Mouse (Mus musculus) cortical plate, adult 2 months (tissue): ENCODE results near the gene Acvr1. TPM values are rescaled to one million over a fixed set of nuclear protein-coding genes. Genes with fewer than 3 reads are reported as not detected.

Experiments
- H3K27ac ChIP-seq: fragments of 200-500 bp; 2 replicates; pipeline ENCODE4 v1.5.1; 2012; ENCODE audit warnings: low read length, control low read depth, inconsistent platforms; ENCODE audit not compliant: insufficient read depth
- H3K4me1 ChIP-seq: fragments of 200-500 bp; 2 replicates; pipeline ENCODE4 v1.6.1; 2011; ENCODE audit warnings: low read length; ENCODE audit not compliant: control insufficient read depth, insufficient read depth
- H3K4me3 ChIP-seq: fragments of 200-500 bp; 2 replicates; pipeline ENCODE4 v1.5.1; 2011; ENCODE audit warnings: mild to moderate bottlenecking, low read length, control low read depth; ENCODE audit not compliant: insufficient read depth
- CTCF ChIP-seq: fragments of 200-500 bp; IDR thresholded peaks from 2 replicates; pipeline ENCODE4 v1.5.1; 2011; ENCODE audit warnings: mild to moderate bottlenecking, control low read depth, low read length; ENCODE audit not compliant: insufficient read depth; ENCODE audit errors: extremely low read depth
- POLR2A ChIP-seq: fragments of 200-500 bp; IDR thresholded peaks from 2 replicates; pipeline ENCODE4 v1.6.1; 2011; ENCODE audit warnings: mild to moderate bottlenecking, low read length, control low read depth; ENCODE audit not compliant: insufficient read depth; ENCODE audit errors: extremely low read depth
- polyA plus RNA-seq: library from polyadenylated mRNA; depleted of rRNA; stranded (reverse); fragments of >200 nt; gene quantifications from 2 replicates; pipeline ENCODE4 v1.2.3, GENCODE M21; 2012

Gene Acvr1
- polyA plus RNA-seq, 1 experiment: 19.5 TPM

GRCm38 (mm10) chr2:58434438-58434837, 132.5 kb downstream of the Acvr1 start:
- TF ChIP-seq POLR2A (no peak), CTCF (no peak)
- Histone ChIP-seq H3K27ac (no peak overlapping the region), H3K4me1 (no peaks in the 10 kb centered on the region), H3K4me3 (no peak overlapping the region)

DNA sequence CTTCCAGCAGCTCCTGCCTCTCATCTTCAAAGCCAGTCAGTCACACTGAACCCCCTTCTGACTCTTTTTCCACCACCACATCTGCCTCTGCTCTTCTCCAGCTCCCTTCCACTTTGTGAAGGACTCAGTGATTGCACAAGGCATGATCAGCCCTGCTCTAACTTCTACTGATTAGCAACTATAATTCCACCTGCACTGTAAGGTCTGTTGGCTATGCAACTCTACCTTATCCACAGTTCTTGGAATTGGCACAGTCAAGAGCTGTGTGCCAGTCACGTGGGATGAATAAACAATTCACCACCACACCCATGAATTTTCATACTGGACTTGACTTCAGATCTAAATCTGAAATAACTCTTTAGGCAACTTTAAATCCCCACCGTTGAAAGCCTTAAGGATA, 133.6 kb downstream of the Acvr1 start:
- TF ChIP-seq CTCF (no peak), POLR2A (no peak)
- H3K4me3 ChIP-seq: no peak overlapping the region
- no peak overlapping the region; the same call in 1 of the 2 replicates for H3K27ac ChIP-seq
- no peaks in the 10 kb centered on the region for H3K4me1 ChIP-seq

DNA sequence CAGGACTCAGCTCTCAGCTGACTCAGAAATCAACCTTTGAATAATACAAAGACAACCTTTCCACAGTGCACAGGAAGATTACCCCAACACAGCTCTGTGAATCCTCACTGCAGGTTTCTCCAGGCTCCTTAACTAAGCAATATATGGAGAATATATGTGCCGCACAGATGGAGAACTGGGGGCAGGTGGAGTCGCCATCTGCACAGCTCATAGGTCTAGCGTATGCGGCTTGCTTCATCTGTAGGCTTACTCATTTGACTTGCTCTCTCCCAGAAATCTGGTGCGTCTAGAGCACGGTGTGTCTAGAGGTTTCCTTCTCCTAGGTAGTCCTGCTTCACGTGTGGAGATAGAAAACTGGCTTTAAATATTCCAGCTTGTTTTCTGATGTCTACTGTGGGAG, 134.7 kb downstream of the Acvr1 start:
- Histone ChIP-seq H3K27ac (no peak overlapping the region), H3K4me1 (no peaks in the 10 kb centered on the region), H3K4me3 (no peak overlapping the region)
- TF ChIP-seq CTCF: no peak
- TF ChIP-seq POLR2A: no peak

- no peak overlapping the region for H3K4me3 ChIP-seq
- H3K4me1 ChIP-seq: no peaks in the 10 kb centered on the region
- no peak for TF ChIP-seq CTCF
- no peak for TF ChIP-seq POLR2A
- H3K27ac ChIP-seq: no peak overlapping the region
These were observed 141.4 kb downstream of the Acvr1 start for GRCm38 (mm10) chr2:58425436-58426004.

DNA sequence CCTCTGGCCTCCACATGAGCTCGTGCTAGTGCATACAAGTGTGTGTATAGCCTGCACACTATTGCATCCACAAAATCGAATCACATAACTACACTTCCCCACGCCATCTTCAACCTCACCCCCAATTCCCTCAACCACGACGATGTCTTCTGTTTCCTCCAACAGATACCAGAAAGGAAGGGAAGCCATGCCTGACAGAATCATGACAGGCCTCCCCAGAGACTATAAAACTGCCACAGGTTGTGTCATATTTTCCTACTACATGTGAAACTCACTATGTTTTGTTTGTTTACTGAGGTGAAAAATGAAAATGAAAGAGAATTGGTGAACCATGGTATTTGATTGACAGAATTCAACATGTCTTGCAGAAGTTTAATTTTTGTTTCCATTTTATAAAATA, 143.6 kb downstream of the Acvr1 start:
- Histone ChIP-seq H3K4me3 (no peak overlapping the region), H3K27ac (no peak overlapping the region), H3K4me1 (no peaks in the 10 kb centered on the region; the same call in 1 of the 2 replicates)
- no peak for TF ChIP-seq CTCF
- TF ChIP-seq POLR2A: no peak

GRCm38 (mm10) chr2:58419571-58419970, 147.4 kb downstream of the Acvr1 start:
- H3K4me1 ChIP-seq: no peaks in the 10 kb centered on the region; the same call in 1 of the 2 replicates
- H3K27ac ChIP-seq: no peak overlapping the region
- no peak overlapping the region for H3K4me3 ChIP-seq
- TF ChIP-seq CTCF: no peak
- no peak for TF ChIP-seq POLR2A

DNA sequence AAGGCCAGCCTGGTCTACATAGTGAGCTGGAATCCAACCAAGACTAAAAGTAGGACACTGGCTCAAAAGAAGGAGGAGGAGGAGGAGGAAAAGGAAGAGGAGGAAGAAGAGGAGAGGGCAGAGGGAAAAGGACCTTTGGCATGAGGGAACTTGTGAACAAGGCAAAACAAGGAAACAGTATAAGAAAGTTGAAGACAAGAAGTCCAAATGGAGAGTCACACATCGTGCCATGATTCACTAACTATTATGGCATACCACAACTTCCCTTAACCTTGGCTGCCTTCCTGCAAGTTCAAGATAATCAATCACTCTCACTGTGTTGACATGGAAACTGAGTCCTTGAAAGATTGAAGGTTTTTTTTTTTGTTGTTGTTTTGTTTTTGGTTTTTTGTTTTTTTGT, 148.8 kb downstream of the Acvr1 start:
- no peaks in the 10 kb centered on the region; the same call in 1 of the 2 replicates for H3K4me1 ChIP-seq
- H3K27ac ChIP-seq: no peak overlapping the region
- H3K4me3 ChIP-seq: no peak overlapping the region
- TF ChIP-seq CTCF (no peak), POLR2A (no peak)

DNA sequence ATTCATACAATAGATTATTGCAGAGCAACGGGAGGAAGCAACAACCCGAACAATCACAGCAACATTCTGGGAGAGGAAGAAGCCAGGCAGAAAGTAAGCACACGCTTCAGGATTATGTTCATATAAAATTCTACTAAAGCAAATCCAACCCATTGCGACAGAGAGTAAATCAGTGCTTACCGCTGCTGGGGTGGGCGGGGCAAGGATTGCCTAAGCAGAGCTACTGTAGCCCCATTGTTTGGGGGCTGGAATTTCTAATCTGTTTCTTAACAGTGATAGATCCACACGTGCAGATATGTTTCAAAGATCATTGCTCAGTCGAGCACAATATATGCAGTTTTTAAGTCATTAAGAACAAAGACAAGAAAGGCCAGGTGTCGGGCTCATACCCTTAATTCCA, 149.3 kb downstream of the Acvr1 start:
- Histone ChIP-seq H3K4me1 (no peaks in the 10 kb centered on the region; the same call in 1 of the 2 replicates), H3K27ac (no peak overlapping the region), H3K4me3 (no peak overlapping the region)
- TF ChIP-seq POLR2A (no peak), CTCF (no peak)

- TF ChIP-seq CTCF: no peak
- TF ChIP-seq POLR2A: no peak
- Histone ChIP-seq H3K4me1 (no peaks in the 10 kb centered on the region; the same call in 1 of the 2 replicates), H3K27ac (no peak overlapping the region), H3K4me3 (no peak overlapping the region)
These were observed 151.9 kb downstream of the Acvr1 start for GRCm38 (mm10) chr2:58415037-58415436.

DNA sequence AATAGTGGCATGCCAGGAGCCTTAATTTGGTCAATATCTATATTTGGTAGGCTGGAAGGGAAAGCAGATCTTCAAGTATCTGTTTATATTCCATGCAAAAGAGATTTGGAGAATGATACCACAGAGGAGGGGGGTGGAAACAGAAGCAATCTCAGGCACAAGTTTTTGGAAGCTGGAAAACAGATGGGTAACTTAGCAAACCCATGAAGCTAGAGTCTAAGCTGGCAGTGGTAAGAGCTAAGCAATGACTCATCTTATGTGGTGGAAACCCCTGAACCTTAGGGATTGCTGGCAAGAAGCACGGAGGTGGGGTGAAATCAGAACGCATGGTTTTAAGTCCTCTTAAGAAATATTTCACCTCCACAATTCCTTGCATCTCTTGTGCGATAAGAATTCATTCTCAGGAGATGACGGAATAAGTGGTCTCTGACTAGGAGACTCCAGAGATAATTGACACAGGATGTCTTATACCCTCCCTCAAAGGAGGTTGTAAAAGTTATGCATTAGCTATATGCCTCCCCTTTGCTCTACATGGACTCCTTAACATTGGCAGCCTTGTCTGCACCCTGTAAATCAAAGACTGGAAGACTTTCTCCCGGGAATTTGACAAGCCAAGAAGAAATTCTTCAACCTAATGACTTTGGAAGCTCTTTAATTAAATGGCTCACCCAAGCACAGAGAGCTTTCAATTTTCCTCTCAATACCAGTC, 157.9 kb downstream of the Acvr1 start:
- Histone ChIP-seq H3K27ac (no peak overlapping the region), H3K4me3 (no peak overlapping the region), H3K4me1 (no peaks in the 10 kb centered on the region; the same call in 1 of the 2 replicates)
- TF ChIP-seq CTCF (no peak), POLR2A (no peak)
